Mouse (Mus musculus): ENCODE data around the gene Tgfbr1.

Tgfbr1 gene

GRCm38 (mm10) chr4:47352803-47353388, at the start of gene Tgfbr1:
Gene Tgfbr1 (plus strand): TSS chr4:47353222.
- DNase-seq (ENCODE audit: low read depth, low spot score), result peak; percentile 95

- DNase-seq (ENCODE audit: low read depth, low spot score), result no peak
These were observed 49.6 kb upstream of the Tgfbr1 start for GRCm38 (mm10) chr4:47303340-47303998.

- DNase-seq (ENCODE audit: low read depth, low spot score), result peak; percentile 79
These were observed 43.0 kb upstream of the Tgfbr1 start for GRCm38 (mm10) chr4:47309886-47310625.

GRCm38 (mm10) chr4:47310812-47311211, 42.2 kb upstream of the Tgfbr1 start:
- DNase-seq (ENCODE audit: low read depth, low spot score), result peak; percentile 99

GRCm38 (mm10) chr4:47311467-47311866, 41.6 kb upstream of the Tgfbr1 start:
- no peak for DNase-seq (ENCODE audit: low read depth, low spot score)

GRCm38 (mm10) chr4:47311929-47312328, 41.1 kb upstream of the Tgfbr1 start:
- no peak for DNase-seq (ENCODE audit: low read depth, low spot score)

GRCm38 (mm10) chr4:47312676-47313075, 40.3 kb upstream of the Tgfbr1 start:
- no peak for DNase-seq (ENCODE audit: low read depth, low spot score)

- no peak for DNase-seq (ENCODE audit: low read depth, low spot score)
These were observed 39.2 kb upstream of the Tgfbr1 start for GRCm38 (mm10) chr4:47313710-47314410.

GRCm38 (mm10) chr4:47315458-47315857, 37.6 kb upstream of the Tgfbr1 start:
- DNase-seq (ENCODE audit: low read depth, low spot score), result no peak

GRCm38 (mm10) chr4:47316432-47316831, 36.6 kb upstream of the Tgfbr1 start:
- no peak for DNase-seq (ENCODE audit: low read depth, low spot score)

GRCm38 (mm10) chr4:47319561-47320321, 33.3 kb upstream of the Tgfbr1 start:
- no peak for DNase-seq (ENCODE audit: low read depth, low spot score)

- DNase-seq (ENCODE audit: low read depth, low spot score), result no peak
These were observed 30.7 kb upstream of the Tgfbr1 start for GRCm38 (mm10) chr4:47322315-47322714.

GRCm38 (mm10) chr4:47324206-47324605, 28.8 kb upstream of the Tgfbr1 start:
- no peak for DNase-seq (ENCODE audit: low read depth, low spot score)

- peak; percentile 65 for DNase-seq (ENCODE audit: low read depth, low spot score)
These were observed 25.2 kb upstream of the Tgfbr1 start for GRCm38 (mm10) chr4:47327782-47328181.

GRCm38 (mm10) chr4:47329285-47329684, 23.7 kb upstream of the Tgfbr1 start:
- DNase-seq (ENCODE audit: low read depth, low spot score), result no peak

- peak; percentile 47 for DNase-seq (ENCODE audit: low read depth, low spot score)
These were observed 22.5 kb upstream of the Tgfbr1 start for GRCm38 (mm10) chr4:47330378-47331052.

- DNase-seq (ENCODE audit: low read depth, low spot score), result no peak
These were observed 20.1 kb upstream of the Tgfbr1 start for GRCm38 (mm10) chr4:47332812-47333343.

- DNase-seq (ENCODE audit: low read depth, low spot score), result no peak
These were observed 19.5 kb upstream of the Tgfbr1 start for GRCm38 (mm10) chr4:47333541-47333940.

GRCm38 (mm10) chr4:47336941-47337600, 16.0 kb upstream of the Tgfbr1 start:
- DNase-seq (ENCODE audit: low read depth, low spot score), result no peak

- DNase-seq (ENCODE audit: low read depth, low spot score), result no peak
These were observed 10.4 kb upstream of the Tgfbr1 start for GRCm38 (mm10) chr4:47342632-47343031.

Measured in 3T3-L1 (cell line).